Mouse (Mus musculus) gastrocnemius, postnatal 14 days (tissue): ENCODE data around the gene Atp8b5. TPM values are rescaled to one million over a fixed set of nuclear protein-coding genes. Genes with fewer than 3 reads are reported as not detected.

Experiments
- total RNA-seq, 2 experiments: library from RNA; stranded (reverse); gene quantifications; 2 replicates each; pipeline ENCODE4 v1.2.3; 2021

Atp8b5 gene
- total RNA-seq, 2 experiments from 2014 or later: 0.09 to 0.10 TPM

Other genes starting within 250 kb of the Atp8b5 start
- gene Pigo, start 241.3 kb upstream of the Atp8b5 start, total RNA-seq: 1 to 10 TPM; 5.4 to 6.5 TPM
- gene Stoml2, start 235.4 kb upstream of the Atp8b5 start, total RNA-seq: 10 to 100 TPM; 82.9 to 84.8 TPM
- gene Fam214b, start 220.9 kb upstream of the Atp8b5 start, total RNA-seq: 10 to 100 TPM; 25.1 to 27.8 TPM
- 1 to 10 TPM; 4.1 to 4.6 TPM for gene Unc13b, start 208.2 kb upstream of the Atp8b5 start, total RNA-seq
- 10 to 100 TPM; 19.6 to 20.6 TPM for gene Rusc2, start 114.8 kb downstream of the Atp8b5 start, total RNA-seq
- not detected for gene Fam166b, start 162.0 kb downstream of the Atp8b5 start, total RNA-seq
- gene Tesk1, start 174.8 kb downstream of the Atp8b5 start, total RNA-seq: 10 to 100 TPM; 25.2 to 28.0 TPM
- gene Cd72, start 187.5 kb downstream of the Atp8b5 start, total RNA-seq: not detected
- not detected for gene Sit1, start 216.6 kb downstream of the Atp8b5 start, total RNA-seq
- 10 to 100 TPM; 25.7 to 25.9 TPM for gene Ccdc107, start 225.7 kb downstream of the Atp8b5 start, total RNA-seq
- gene Arhgef39, start 232.5 kb downstream of the Atp8b5 start, total RNA-seq: 1 to 10 TPM; 1.3 to 1.6 TPM
- gene Car9, start 239.8 kb downstream of the Atp8b5 start, total RNA-seq: 1 to 10 TPM; 2.1 to 2.9 TPM